Mouse (Mus musculus) MEL (cell line): ENCODE measurements around the gene Itga9. TPM values are rescaled to one million over a fixed set of nuclear protein-coding genes. Genes with fewer than 3 reads are reported as not detected.

Experiments
- DNase-seq: peaks from one replicate; pipeline ENCODE4 v3.0.0; 2011; ENCODE audit warnings: low read depth, low spot score
- H3K27ac ChIP-seq: 2 replicates; pipeline ENCODE4 v1.5.1; 2012; ENCODE audit warnings: low read depth, mild to moderate bottlenecking, control low read depth, low read length, moderate library complexity; ENCODE audit not compliant: control insufficient read depth
- H3K27me3 ChIP-seq, 2 experiments: fragments of 150-350 bp in 1 of 2; sonication (generic) in 1 of 2; 2 replicates each; pipeline ENCODE4 v1.6.1; 2012; ENCODE audit warnings: low read length in 2 of 2, mild to moderate bottlenecking in 2 of 2, improper control_type of control experiment in 1 of 2, moderate library complexity in 1 of 2; ENCODE audit not compliant: insufficient read depth in 2 of 2, control insufficient read depth in 1 of 2
- H3K36me3 ChIP-seq, 2 experiments: 2 replicates each; pipeline ENCODE4 v1.6.1; 2012 to 2014; ENCODE audit warnings: low read length in 2 of 2, improper control_type of control experiment in 1 of 2, inconsistent platforms in 1 of 2, mild to moderate bottlenecking in 1 of 2; ENCODE audit not compliant: insufficient read depth in 2 of 2, control insufficient read depth in 1 of 2
- H3K4me1 ChIP-seq, 2 experiments: fragments of 150-350 bp in 1 of 2; sonication (generic) in 1 of 2; 2 replicates each; pipeline ENCODE4 v1.6.1; 2012; ENCODE audit warnings: low read length in 2 of 2, improper control_type of control experiment in 1 of 2, mild to moderate bottlenecking in 1 of 2; ENCODE audit not compliant: insufficient read depth in 2 of 2, control insufficient read depth in 1 of 2
- H3K4me3 ChIP-seq, 2 experiments: fragments of 150-350 bp in 1 of 2; sonication (generic) in 1 of 2; 2 replicates each; pipeline ENCODE4 v1.5.1; 2012; ENCODE audit warnings: low read depth in 2 of 2, low read length in 2 of 2, mild to moderate bottlenecking in 2 of 2, moderate library complexity in 2 of 2, control low read depth in 1 of 2, improper control_type of control experiment in 1 of 2; ENCODE audit not compliant: control insufficient read depth in 1 of 2, insufficient read depth in 1 of 2
- H3K79me2 ChIP-seq: 2 replicates; pipeline ENCODE4 v1.6.1; 2012; ENCODE audit warnings: mild to moderate bottlenecking, low read length, moderate library complexity; ENCODE audit not compliant: control insufficient read depth, poor library complexity, insufficient read depth
- H3K9ac ChIP-seq: 2 replicates; pipeline ENCODE4 v1.6.1; 2012; ENCODE audit warnings: low read depth, mild to moderate bottlenecking, control low read depth, low read length, moderate library complexity; ENCODE audit not compliant: control insufficient read depth, poor library complexity, severe bottlenecking
- H3K9me3 ChIP-seq: fragments of 150-350 bp; sonication (generic); replicated peaks from 2 replicates; pipeline ENCODE4 v1.6.1; 2012; ENCODE audit warnings: mild to moderate bottlenecking, low read length, improper control_type of control experiment, moderate library complexity; ENCODE audit not compliant: insufficient read depth
- BHLHE40 ChIP-seq: IDR thresholded peaks from 2 replicates; pipeline ENCODE4 v1.6.1; 2012; ENCODE audit warnings: low read depth, mild to moderate bottlenecking, inconsistent platforms, low read length, improper control_type of control experiment, borderline replicate concordance
- CTCF ChIP-seq, 3 experiments: IDR thresholded peaks in 2 of 3; conservative IDR thresholded peaks in 1 of 3; 2 replicates each; pipeline ENCODE4 v1.5.1; 2011 to 2012; ENCODE audit warnings: low read length in 3 of 3, low read depth in 2 of 3, mild to moderate bottlenecking in 2 of 3, improper control_type of control experiment in 1 of 3, inconsistent platforms in 1 of 3, mixed read lengths in 1 of 3, moderate library complexity in 1 of 3; ENCODE audit not compliant: control insufficient read depth in 1 of 3, insufficient read depth in 1 of 3, poor library complexity in 1 of 3, severe bottlenecking in 1 of 3
- EP300 ChIP-seq, 2 experiments: IDR thresholded peaks; 2 replicates each; pipeline ENCODE4 v1.6.1; 2011; ENCODE audit warnings: improper control_type of control experiment in 2 of 2, low read length in 2 of 2, low read depth in 1 of 2, mild to moderate bottlenecking in 1 of 2
- ETS1 ChIP-seq: IDR thresholded peaks from 2 replicates; pipeline ENCODE4 v1.6.1; 2012; ENCODE audit warnings: low read depth, mild to moderate bottlenecking, inconsistent platforms, low read length, improper control_type of control experiment, moderate library complexity
- GABPA ChIP-seq: IDR thresholded peaks from 2 replicates; pipeline ENCODE4 v1.6.1; 2012; ENCODE audit warnings: low read depth, mild to moderate bottlenecking, inconsistent platforms, low read length, improper control_type of control experiment, moderate library complexity
- GATA1 ChIP-seq: IDR thresholded peaks from 2 replicates; pipeline ENCODE4 v1.6.1; 2011; ENCODE audit warnings: low read depth, low read length, improper control_type of control experiment
- JUND ChIP-seq: IDR thresholded peaks from 2 replicates; pipeline ENCODE4 v1.6.1; 2011; ENCODE audit warnings: low read depth, mild to moderate bottlenecking, improper control_type of control experiment, low read length
- KAT2A ChIP-seq: conservative IDR thresholded peaks from 2 replicates; pipeline ENCODE4 v1.6.1; 2012; ENCODE audit warnings: low read depth, low read length, improper control_type of control experiment, inconsistent platforms
- MAFK ChIP-seq: IDR thresholded peaks from 2 replicates; pipeline ENCODE4 v1.6.1; 2011; ENCODE audit warnings: low read depth, mild to moderate bottlenecking, low read length, improper control_type of control experiment, borderline replicate concordance
- MAX ChIP-seq: IDR thresholded peaks from 2 replicates; pipeline ENCODE4 v1.6.1; 2011; ENCODE audit warnings: low read length, improper control_type of control experiment
- MAZ ChIP-seq: IDR thresholded peaks from 2 replicates; pipeline ENCODE4 v1.6.1; 2012; ENCODE audit warnings: low read depth, mild to moderate bottlenecking, inconsistent platforms, low read length, improper control_type of control experiment
- MXI1 ChIP-seq: IDR thresholded peaks from 2 replicates; pipeline ENCODE4 v1.6.1; 2011; ENCODE audit warnings: mild to moderate bottlenecking, low read depth, low read length, improper control_type of control experiment
- NRF1 ChIP-seq: IDR thresholded peaks from 2 replicates; pipeline ENCODE4 v1.6.1; 2014; ENCODE audit warnings: low read depth, mild to moderate bottlenecking, inconsistent platforms, low read length, improper control_type of control experiment, moderate library complexity; ENCODE audit not compliant: poor library complexity, insufficient read depth, severe bottlenecking
- POLR2A ChIP-seq, 2 experiments: IDR thresholded peaks; 2 replicates each; pipeline ENCODE4 v1.6.1; 2011 to 2012; ENCODE audit warnings: low read length in 2 of 2, mild to moderate bottlenecking in 2 of 2, control low read depth in 1 of 2, improper control_type of control experiment in 1 of 2, low read depth in 1 of 2, moderate library complexity in 1 of 2; ENCODE audit not compliant: control insufficient read depth in 1 of 2, insufficient read depth in 1 of 2, poor library complexity in 1 of 2
- POLR2AphosphoS5 ChIP-seq: IDR thresholded peaks from 2 replicates; pipeline ENCODE4 v1.6.1; 2012; ENCODE audit warnings: low read depth, borderline replicate concordance, mild to moderate bottlenecking, inconsistent platforms, low read length, moderate library complexity, mixed read lengths
- RCOR1 ChIP-seq: IDR thresholded peaks from 2 replicates; pipeline ENCODE4 v1.6.1; 2012; ENCODE audit warnings: low read depth, mild to moderate bottlenecking, inconsistent platforms, low read length, improper control_type of control experiment
- SIN3A ChIP-seq: IDR thresholded peaks from 2 replicates; pipeline ENCODE4 v1.6.1; 2012; ENCODE audit warnings: low read length, improper control_type of control experiment, inconsistent platforms
- TAL1 ChIP-seq: IDR thresholded peaks from 2 replicates; pipeline ENCODE4 v1.6.1; 2012; ENCODE audit warnings: mild to moderate bottlenecking, inconsistent platforms, low read length, moderate library complexity, mixed read lengths
- TCF12 ChIP-seq: IDR thresholded peaks from 2 replicates; pipeline ENCODE4 v1.6.1; 2014; ENCODE audit warnings: low read depth, mild to moderate bottlenecking, inconsistent platforms, low read length, improper control_type of control experiment, moderate library complexity
- USF2 ChIP-seq, 2 experiments: IDR thresholded peaks; 2 replicates each; pipeline ENCODE4 v1.6.1; 2011 to 2012; ENCODE audit warnings: improper control_type of control experiment in 2 of 2, low read length in 2 of 2, borderline replicate concordance in 1 of 2, inconsistent platforms in 1 of 2, low read depth in 1 of 2, mild to moderate bottlenecking in 1 of 2; ENCODE audit not compliant: insufficient read depth in 1 of 2
- ZC3H11A ChIP-seq: IDR thresholded peaks from 2 replicates; pipeline ENCODE4 v1.6.1; 2012; ENCODE audit warnings: low read depth, mild to moderate bottlenecking, inconsistent platforms, low read length, improper control_type of control experiment
- ZNF384 ChIP-seq: IDR thresholded peaks from 2 replicates; pipeline ENCODE4 v1.6.1; 2012; ENCODE audit warnings: low read depth, mild to moderate bottlenecking, inconsistent platforms, low read length, improper control_type of control experiment
- polyA plus RNA-seq, 2 experiments: library from polyadenylated mRNA; stranded (reverse) in 1 of 2; unstranded in 1 of 2; fragments of >175 nt in 1 of 2; fragments of >200 nt in 1 of 2; gene quantifications; 2 replicates each; pipeline versions ENCODE4 v1.2.1 to v1.2.4; 2012; ENCODE audit warnings: low replicate concordance in 2 of 2, low read depth in 1 of 2; ENCODE audit not compliant: insufficient read length in 2 of 2, insufficient read depth in 1 of 2, missing spikeins in 1 of 2
- total RNA-seq: library from RNA; depleted of rRNA; stranded (reverse); fragments of 300-350 nt; gene quantifications from 2 replicates; pipeline ENCODE4 v1.2.3, GENCODE M21; 2012

Gene Itga9
- total and polyA plus RNA-seq, 3 experiments, result 0.19 to 0.21 TPM; not detected in 1

DNA sequence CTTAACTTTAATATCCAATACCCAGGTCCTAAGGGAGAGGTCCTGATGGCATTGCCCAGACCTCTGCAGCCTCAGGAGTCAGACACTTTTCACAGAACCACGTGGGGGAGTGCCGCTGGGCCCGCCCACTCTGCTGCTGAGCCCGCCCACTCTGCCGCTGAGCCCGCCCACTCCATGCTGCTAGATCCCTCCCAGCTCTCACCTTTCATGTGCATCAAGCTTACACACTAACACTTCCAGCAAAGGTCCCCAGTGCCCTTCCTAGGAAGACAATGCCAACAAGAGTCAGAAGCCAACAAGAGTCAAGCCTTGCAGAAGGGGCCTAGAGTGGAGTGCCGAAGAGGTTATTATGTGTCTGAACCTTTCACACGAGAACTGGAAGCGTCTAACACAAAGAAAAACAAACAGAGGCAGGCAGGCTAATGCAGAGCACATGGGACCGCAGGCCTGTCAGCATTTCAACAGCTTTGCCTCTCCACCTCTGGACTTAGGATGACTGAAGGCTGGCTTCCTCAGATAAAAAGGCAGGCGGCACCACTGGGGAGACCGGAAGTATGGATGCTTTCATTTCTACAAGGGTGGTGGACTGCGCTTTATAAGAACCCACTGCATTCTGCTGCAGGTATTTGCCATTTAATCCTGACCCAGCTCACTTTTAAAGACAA is 13.8 kb upstream of the Itga9 start:
- no peak for DNase-seq
- Histone ChIP-seq H3K79me2 (no peaks in the 10 kb centered on the region), H3K9me3 (no peaks in the 10 kb centered on the region), H3K4me3 (no peak overlapping the region), H3K4me1 (peaks cover 7 to 10% of the 10 kb centered on the region in 2 experiments), H3K9ac (no peak overlapping the region), H3K36me3 (peaks cover 0 to 4% of the 10 kb centered on the region in 2 experiments; a peak in 2 of 4 replicates), H3K27me3 (no peaks in the 10 kb centered on the region), H3K27ac (no peak overlapping the region)
- TF ChIP-seq ZC3H11A (no peak), BHLHE40 (no peak), MAZ (no peak), MAX (no peak), GABPA (no peak), TCF12 (no peak), MXI1 (no peak), EP300 (IDR thresholded peaks at IDR 0.05; ENCODE audit: low read depth in 1 of 2, low read length in 2 of 2) (no peak), POLR2AphosphoS5 (no peak), POLR2A (IDR thresholded peaks at IDR 0.05; ENCODE audit: control insufficient read depth in 1 of 2, insufficient read depth in 1 of 2, low read depth in 1 of 2, low read length in 2 of 2, poor library complexity in 1 of 2) (no peak), SIN3A (no peak), ETS1 (no peak), TAL1 (no peak), USF2 (IDR thresholded peaks at IDR 0.05; ENCODE audit: borderline replicate concordance in 1 of 2, insufficient read depth in 1 of 2, low read depth in 1 of 2, low read length in 2 of 2) (no peak), KAT2A (no peak), RCOR1 (no peak), ZNF384 (no peak)

DNA sequence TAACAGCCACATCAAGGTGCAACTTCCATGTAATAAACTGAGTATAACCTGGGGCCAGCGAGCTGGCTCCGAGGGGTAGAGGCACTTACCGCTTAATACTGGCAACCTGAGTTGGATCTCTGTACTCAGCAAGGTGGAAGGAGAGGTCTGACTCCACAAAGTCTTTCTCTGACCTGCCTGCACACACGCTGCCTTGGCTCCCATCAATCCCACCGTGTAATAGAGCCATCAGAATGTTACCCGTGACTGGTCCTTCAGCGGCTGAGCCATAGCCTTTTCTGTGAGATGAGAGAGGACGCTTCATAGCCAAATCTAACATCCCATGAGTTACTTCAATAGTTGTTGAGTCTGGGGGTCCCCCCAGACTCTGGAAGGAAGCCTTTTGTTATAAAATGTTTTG is 13.0 kb upstream of the Itga9 start:
- H3K27me3 ChIP-seq, result no peaks in the 10 kb centered on the region
- no peak overlapping the region for H3K9ac ChIP-seq
- no peak for DNase-seq
- no peak for TF ChIP-seq NRF1
- no peak for TF ChIP-seq USF2 (IDR thresholded peaks at IDR 0.05; ENCODE audit: borderline replicate concordance in 1 of 2, insufficient read depth in 1 of 2, low read depth in 1 of 2, low read length in 2 of 2)
- no peak for TF ChIP-seq CTCF (IDR thresholded peaks at IDR 0.05 in 2 of 3, conservative IDR thresholded peaks at IDR 0.05 in 1 of 3; ENCODE audit: control insufficient read depth in 1 of 3, insufficient read depth in 1 of 3, low read depth in 2 of 3, low read length in 3 of 3, poor library complexity in 1 of 3, severe bottlenecking in 1 of 3)
- no peak for TF ChIP-seq JUND
- TF ChIP-seq TCF12, result no peak
- TF ChIP-seq POLR2AphosphoS5, result no peak
- TF ChIP-seq MAFK, result no peak
- TF ChIP-seq TAL1, result no peak
- TF ChIP-seq GATA1, result no peak
- TF ChIP-seq EP300 (IDR thresholded peaks at IDR 0.05; ENCODE audit: low read depth in 1 of 2, low read length in 2 of 2), result no peak
- TF ChIP-seq, all 39 proteins: peak for 0
- H3K9me3 ChIP-seq, result no peaks in the 10 kb centered on the region
- no peak overlapping the region for H3K4me3 ChIP-seq
- peaks cover 0 to 4% of the 10 kb centered on the region in 2 experiments; a peak in 2 of 4 replicates for H3K36me3 ChIP-seq
- no peaks in the 10 kb centered on the region for H3K79me2 ChIP-seq
- peaks cover 7 to 10% of the 10 kb centered on the region in 2 experiments for H3K4me1 ChIP-seq
- no peak overlapping the region for H3K27ac ChIP-seq
